Mouse (Mus musculus) kidney, adult 18-20 months (tissue): ENCODE data around the gene Galnt17.
A peak's percentile ranks its signal among the peaks of the same experiment; 100 is the strongest.

Experiments used
- DNase-seq: peaks from one replicate; pipeline ENCODE4 v3.0.0; 2021

Galnt17 gene

DNA sequence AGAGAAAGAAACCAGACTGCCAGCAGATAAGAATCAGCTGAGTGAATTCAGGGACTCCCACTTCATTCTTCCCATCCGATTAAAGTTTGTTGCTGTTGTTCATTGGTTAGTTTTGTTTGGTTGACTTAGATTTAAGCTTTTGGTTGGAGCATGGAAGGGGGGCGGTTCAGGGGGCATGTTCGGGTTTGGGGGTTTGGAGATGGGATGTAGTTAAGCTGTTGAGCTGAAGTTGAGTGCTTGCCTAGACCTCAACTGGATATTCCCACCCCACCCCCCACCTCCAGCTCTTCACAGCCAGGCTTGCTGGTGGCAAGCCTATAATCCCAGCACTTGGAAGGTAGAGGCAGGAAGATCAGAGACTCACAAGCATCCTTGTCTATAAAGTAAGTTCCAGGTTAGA, at the start of gene Galnt17:
Gene Galnt17 (minus strand): TSS at position 101 of the 400 bp plus-strand sequence.
- DNase-seq = no peak

DNA sequence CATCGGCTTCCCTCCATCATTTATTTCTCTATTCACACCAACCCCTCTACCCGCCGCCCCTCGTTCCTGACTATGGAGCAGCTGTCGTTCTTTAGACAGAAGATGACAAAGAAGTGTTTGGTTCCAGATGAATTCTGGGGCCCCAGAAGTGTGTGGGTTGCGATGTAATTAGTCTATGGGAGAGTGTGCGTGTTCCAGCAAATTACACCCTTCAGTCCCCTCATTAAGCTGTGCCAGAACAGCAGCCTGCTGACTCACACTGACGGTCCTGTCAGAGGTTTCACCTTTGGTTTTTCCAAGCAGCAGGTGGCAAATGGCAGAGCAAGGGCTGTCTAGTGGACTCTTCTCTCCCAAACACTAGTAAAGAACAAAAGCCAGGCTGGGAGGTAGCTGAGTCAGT, 26.2 kb upstream of the Galnt17 start:
- no peak for DNase-seq

- DNase-seq = no peak
These were observed 13.0 kb upstream of the Galnt17 start for GRCm38 (mm10) chr5:131321286-131321685.

DNA sequence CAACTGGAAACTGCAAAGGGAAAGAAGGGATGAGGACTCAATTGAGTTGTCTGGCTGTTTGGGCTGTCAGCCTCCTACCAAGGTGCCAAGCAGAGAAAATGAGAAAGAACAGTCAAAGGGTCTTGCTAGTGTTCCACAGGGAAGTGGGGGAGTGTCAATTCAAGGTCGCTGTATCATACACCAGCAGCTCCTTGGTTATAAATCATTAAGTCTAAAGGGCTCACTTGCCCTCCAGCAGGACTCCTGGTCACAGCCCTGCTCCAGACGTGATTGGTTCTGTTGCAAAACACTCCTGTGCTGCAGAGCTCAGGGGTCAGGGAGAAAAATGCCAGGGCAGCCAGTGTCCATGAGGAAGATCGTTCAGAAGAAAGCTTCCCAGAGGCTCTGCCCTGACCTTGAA, 11.3 kb upstream of the Galnt17 start:
- DNase-seq = no peak

DNA sequence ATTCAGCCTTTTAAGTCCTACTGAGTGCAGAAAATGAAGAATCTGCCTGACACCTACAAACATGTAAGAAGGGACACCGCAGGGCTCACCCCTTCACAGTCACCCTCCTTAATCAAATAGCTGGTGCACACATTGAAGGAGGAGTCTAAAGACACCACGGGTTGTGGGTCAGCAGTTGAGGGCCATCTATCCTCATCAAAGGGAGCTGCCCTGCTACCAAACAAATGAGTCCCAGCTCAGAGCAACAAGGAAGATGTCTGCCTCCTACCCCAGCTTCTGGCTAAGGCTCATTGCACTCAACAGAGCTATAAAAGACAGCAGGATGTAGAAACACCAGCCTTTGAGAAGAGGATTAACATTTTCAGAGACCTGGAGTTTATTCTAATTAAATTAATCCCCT, 10.8 kb upstream of the Galnt17 start:
- no peak for DNase-seq

- DNase-seq = no peak
These were observed 6.7 kb upstream of the Galnt17 start for GRCm38 (mm10) chr5:131315016-131315415.

GRCm38 (mm10) chr5:131307656-131308151, 593 bp downstream of the Galnt17 start:
- peak; percentile 13 for DNase-seq

DNA sequence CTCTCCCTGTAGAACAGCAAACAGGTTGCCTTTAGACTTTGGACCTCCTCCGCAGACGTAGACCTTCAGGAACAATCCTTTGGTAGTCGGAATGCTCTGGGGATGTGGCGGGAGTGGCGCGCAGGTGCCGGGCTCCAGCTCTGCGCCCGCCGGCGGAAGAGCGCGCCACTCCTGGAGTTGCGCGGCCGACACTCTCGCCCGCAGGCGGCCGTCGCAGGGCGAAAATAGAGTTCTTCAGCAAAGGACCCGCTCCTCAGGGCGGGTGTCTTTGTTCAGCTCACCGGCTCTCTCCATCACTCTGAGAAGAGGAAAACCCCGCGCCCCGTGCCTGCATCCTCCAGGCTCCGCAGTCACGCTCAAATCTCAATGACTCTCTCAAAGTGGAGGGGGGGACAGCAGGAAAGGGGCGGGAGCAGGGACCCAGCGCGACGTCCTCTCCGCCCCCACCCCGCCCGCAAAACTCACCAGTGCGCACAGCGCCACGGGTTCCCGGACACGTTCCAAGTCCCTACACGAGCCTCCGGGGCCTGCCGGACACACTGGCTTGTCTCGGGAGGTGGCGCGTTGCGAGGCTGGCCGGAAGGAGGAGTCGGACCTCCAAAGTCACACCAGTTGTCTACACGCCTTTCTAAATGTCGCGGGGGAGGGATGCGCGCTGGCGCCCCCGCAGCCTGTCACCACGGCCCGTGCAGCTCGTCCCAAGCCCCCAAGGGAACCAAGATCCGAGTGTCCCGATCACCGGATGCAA, 1.2 kb downstream of the Galnt17 start:
- DNase-seq = peak; percentile 7

DNA sequence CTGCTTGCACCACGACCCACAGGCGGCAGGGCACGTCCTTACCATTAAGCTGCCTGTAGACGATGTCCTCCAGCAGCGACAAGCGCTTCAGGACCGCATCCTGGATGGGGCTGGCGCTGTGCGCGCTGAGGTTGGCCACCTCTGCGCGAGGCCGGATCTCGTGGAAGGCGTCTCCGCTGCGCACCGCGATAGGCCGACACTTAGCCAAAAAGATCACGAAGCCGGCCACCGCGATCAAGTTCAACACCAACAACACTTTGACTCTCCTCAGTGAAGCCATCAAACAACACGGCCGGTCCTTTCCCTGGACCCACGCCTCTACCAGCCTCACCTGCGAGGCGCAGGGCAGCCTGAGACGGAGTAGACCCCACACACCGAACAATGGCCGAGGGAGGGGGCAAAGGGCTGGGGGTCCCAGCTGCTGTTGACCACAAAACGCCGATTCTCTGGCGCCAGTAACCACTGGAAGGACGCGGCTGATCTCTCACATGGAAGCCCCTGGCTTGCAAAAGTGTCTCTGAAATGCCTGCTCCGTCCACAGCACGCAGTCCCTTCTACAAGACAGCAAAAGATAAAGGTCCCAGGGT, 1.9 kb downstream of the Galnt17 start:
- DNase-seq = no peak

- no peak for DNase-seq
These were observed 3.1 kb downstream of the Galnt17 start for GRCm38 (mm10) chr5:131305223-131305622.

- no peak for DNase-seq
These were observed 6.8 kb downstream of the Galnt17 start for GRCm38 (mm10) chr5:131301526-131301925.

- DNase-seq = no peak
These were observed 14.4 kb downstream of the Galnt17 start for GRCm38 (mm10) chr5:131293726-131294449.

GRCm38 (mm10) chr5:131287091-131287490, 21.2 kb downstream of the Galnt17 start:
- no peak for DNase-seq

GRCm38 (mm10) chr5:131286680-131287079, 21.6 kb downstream of the Galnt17 start:
- DNase-seq = no peak

DNA sequence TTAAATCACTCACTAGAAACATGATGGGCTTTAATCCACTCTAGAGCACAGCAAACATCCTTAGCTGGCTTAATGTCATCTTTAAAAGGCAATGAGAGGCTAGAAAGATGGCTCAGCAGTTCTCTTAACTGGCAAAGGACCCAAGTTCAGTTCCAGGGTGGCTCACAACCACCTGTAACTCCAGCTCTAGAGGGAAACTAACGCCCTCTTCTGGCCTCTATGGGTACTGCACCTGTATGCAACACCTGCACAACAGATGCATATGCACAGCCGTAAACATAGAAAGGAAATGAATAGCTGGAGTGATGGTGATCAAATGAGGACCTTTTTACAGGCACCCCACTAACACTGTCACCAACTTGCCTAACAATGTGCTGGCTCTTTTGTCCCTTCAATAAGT, 27.9 kb downstream of the Galnt17 start:
- DNase-seq = no peak

- no peak for DNase-seq
These were observed 29.0 kb downstream of the Galnt17 start for GRCm38 (mm10) chr5:131279286-131279685.

DNA sequence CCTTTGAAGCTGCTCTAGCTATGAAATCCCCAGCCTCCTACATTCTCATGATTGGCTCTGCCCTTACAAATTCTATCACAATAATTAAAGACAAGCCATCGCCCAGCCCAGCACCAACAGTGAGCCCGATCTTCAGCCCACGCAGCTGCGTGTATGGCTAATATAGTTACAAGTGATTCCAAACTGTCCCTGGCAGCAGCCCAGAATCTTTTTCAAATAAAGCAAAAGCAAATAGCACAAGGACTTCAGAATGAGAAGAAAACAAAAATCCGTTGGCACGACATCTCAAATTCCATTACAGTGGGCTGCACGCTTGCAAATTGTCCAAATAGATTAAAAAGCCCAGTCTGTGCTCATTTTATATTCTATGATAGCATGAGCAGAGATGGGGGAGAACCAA, 31.1 kb downstream of the Galnt17 start:
- DNase-seq = no peak

DNA sequence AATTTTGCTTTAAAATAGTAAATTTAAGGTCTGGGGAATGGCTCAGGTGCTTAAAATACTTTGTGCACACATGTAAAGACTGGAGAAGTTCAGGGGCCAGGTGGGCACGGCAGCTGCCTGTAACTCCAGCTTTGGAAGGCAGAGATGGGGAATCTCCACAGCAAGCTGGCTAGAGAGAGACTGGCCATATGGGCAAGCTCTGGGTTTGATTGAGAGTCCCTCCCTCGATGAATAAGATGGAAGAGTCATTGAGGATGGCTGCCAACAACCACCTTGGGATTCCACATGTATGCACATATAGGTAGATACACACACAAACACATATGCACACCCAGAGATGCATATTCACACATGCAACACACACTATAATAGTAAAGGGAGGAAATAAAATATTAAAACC, 42.0 kb downstream of the Galnt17 start:
- DNase-seq = no peak

DNA sequence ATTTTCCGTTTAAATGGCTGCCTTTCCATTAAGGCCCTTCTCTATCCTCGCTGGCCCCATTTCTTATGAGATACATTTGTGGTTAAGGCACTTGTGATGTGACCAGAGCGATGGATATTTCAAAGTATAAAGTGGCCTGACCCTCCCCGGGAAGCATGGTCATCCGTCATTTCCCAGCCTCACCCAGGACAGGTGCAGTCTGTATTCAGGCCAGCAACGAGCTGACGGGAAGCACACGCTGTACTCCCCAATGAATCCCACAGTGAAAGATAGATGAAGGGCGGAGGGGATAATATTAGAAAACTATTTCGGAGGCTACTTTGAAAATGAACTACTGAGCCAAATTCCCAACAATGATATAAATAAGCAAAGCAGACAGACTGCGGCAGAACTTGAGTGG, 44.2 kb downstream of the Galnt17 start:
- no peak for DNase-seq

- DNase-seq = no peak
These were observed 57.3 kb downstream of the Galnt17 start for GRCm38 (mm10) chr5:131250701-131251636.

DNA sequence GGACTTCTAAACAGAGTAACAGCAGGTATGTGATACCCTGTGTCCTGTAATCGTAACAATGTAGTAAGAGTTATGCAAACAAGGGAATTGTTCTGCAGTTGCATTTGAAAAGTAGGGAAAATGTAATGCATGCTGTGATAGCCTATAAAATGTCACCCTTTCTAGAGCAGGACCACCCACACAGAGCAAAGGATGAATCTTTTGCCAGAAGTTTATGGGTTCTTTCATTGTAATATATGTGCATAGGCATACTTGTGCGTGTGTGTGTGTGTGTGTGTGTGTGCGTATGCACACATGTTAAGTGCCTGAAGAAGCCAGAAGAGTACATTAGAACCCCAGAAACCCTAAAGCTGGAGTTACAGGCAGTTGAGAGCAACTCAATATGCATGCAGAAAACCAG, 59.9 kb downstream of the Galnt17 start:
- DNase-seq = no peak

DNA sequence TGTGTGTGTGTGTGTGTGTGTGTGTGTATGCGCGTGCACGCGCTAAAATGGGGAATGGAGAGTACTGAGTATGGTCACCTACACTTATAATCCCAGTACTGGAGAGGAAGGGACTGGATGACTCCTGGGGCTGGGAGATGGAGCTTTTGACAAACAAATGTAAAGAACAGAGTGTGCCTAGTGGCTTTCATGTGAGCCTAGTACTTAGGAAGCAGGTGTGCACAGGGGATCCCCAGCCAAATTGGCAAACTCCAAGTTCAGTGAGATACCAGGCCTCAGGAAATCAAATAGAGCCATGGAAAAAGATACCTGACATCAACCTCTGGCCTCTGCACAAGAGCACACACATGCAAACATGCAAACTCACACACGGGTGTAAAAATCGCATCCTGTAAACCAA, 61.7 kb downstream of the Galnt17 start:
- no peak for DNase-seq

DNA sequence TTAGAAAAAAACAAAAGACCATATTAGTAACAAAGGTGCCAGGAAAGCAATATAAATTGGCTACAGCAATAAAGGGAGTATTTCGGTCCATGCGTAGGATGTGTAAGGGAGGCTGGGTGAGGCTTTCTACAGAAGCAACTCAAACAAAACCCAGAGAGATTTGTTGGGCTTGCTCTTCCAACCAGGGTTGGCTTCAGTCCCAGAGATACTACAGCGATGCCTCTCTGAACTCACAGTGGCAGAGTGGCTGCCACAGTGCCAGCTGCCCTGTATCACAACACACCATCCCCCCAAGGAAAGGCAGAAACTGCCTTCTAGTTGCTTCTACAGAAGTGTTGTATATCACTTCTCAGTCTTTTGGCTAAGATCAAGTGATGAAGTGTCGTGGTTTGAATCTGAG, 66.6 kb downstream of the Galnt17 start:
- DNase-seq = no peak
